Mouse (Mus musculus) midbrain, embryonic 14.5 days (tissue): Measurements from ENCODE around the gene Map6. TPM values are rescaled to one million over a fixed set of nuclear protein-coding genes. Genes with fewer than 3 reads are reported as not detected.

Experiments
- ATAC-seq: fragments of 200-750 bp; cut with Nextera tagmentation; 2 replicates; pipeline ENCODE4 v1.8.0; 2017; ENCODE audit warnings: moderate number of reproducible peaks, moderate library complexity; ENCODE audit not compliant: low FRiP score, low TSS enrichment
- DNase-seq: peaks from one replicate; pipeline ENCODE4 v3.0.0-alpha.2; 2015
- H3K27ac ChIP-seq: fragments of 300-500 bp; sonication (generic); replicated peaks from 2 replicates; pipeline ENCODE4 v1.5.1; 2014; ENCODE audit warnings: mild to moderate bottlenecking, low read depth, low read length, moderate library complexity
- H3K27me3 ChIP-seq: fragments of 300-500 bp; sonication (generic); 2 replicates; pipeline ENCODE4 v1.6.1; 2014; ENCODE audit warnings: low read length, control low read depth, mixed read lengths; ENCODE audit not compliant: control insufficient read depth, insufficient read depth
- H3K36me3 ChIP-seq: fragments of 300-500 bp; sonication (generic); 2 replicates; pipeline ENCODE4 v1.6.1; 2014; ENCODE audit warnings: low read length, control low read depth; ENCODE audit not compliant: control insufficient read depth, insufficient read depth
- H3K4me1 ChIP-seq: fragments of 300-500 bp; sonication (generic); 2 replicates; pipeline ENCODE4 v1.6.1; 2014; ENCODE audit warnings: mild to moderate bottlenecking, antibody characterized with exemption, low read length, control low read depth; ENCODE audit not compliant: control insufficient read depth, insufficient read depth
- H3K4me2 ChIP-seq: fragments of 300-500 bp; sonication (generic); 2 replicates; pipeline ENCODE4 v1.6.1; 2014; ENCODE audit warnings: mild to moderate bottlenecking, low read length, moderate library complexity
- H3K4me3 ChIP-seq: fragments of 300-500 bp; sonication (generic); replicated peaks from 2 replicates; pipeline ENCODE4 v1.5.1; 2014; ENCODE audit warnings: low read depth, low read length
- H3K9ac ChIP-seq: fragments of 300-500 bp; sonication (generic); replicated peaks from 2 replicates; pipeline ENCODE4 v1.6.1; 2014; ENCODE audit warnings: mild to moderate bottlenecking, low read length, moderate library complexity
- H3K9me3 ChIP-seq: fragments of 300-500 bp; sonication (generic); 2 replicates; pipeline ENCODE4 v1.6.1; 2016; ENCODE audit warnings: low read length, control low read depth, mixed read lengths; ENCODE audit not compliant: control insufficient read depth
- WGBS: fragments of 180-500 bp; shearing (Covaris S2); extraction: QIAGEN DNeasy Blood & Tissue Kit; methylation state at CpG from one replicate; pipeline ENCODE4 v1.1.7; 2014; 5-methylcytosine and 5-hydroxymethylcytosine counted together
- polyA plus RNA-seq: library from polyadenylated mRNA; unstranded; fragments of >200 nt; fragmentation: Nextera tagmentation; extraction: Ambion mirVana; gene quantifications from 2 replicates; pipeline ENCODE4 v1.2.1, GENCODE M21; 2014

Map6 gene
- polyA plus RNA-seq, 1 experiment from 2014 or later, result 102 TPM

DNA sequence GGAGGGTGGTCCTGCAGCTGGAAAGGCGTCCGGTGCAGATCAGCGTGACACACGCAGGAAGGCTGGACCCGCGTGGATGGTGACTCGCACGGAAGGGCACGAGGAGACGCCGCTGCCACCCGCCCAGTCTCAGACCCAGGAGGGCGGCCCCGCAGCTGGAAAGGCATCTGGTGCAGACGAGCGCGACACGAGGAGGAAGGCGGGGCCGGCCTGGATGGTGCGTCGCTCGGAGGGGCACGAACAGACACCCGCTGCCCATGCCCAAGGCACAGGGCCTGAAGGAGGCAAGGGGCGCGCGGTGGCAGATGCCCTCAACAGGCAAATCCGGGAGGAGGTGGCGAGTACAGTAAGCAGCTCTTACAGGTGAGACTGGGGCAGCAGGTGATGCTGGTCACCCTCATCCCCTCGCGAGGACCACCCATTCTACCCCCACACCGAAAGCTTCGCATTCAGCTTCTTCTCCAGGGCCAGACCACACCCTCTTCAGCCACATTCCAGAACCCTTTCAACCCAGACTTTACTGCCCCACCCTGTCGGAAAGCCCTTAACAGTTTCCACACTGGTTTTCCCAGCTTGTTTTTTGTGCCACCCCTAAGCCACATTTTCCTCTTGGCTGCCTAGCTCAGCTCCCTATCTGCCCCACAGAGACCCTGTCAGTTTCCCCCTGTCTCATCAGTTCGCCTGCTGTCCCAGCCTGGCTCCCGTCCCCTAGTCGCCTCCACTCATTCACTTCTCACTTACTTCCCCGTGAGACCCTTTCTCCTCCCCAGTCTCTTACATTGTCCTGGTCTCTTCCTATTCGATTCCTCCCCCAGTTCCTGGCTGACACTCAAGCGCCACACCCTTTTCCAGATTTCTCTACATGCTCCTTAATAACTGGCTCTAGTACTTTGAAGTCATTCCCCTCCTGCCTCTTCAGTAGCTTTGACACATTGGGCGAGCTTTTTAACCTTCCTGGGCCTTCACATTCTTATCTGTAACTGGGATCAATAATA is 2.0 kb downstream of the Map6 start:
- peak overlapping the region; percentile 97 for H3K4me2 ChIP-seq
- peak overlapping the region; percentile 98; the same call in 1 of the 2 replicates for H3K27ac ChIP-seq
- no peaks in the 10 kb centered on the region for H3K9me3 ChIP-seq
- ATAC-seq (peak; percentile 22), DNase-seq (peak; percentile 59)
- peak overlapping the region; percentile 84 for H3K4me3 ChIP-seq
- 6% methylated on average over 42 of the region's 42 CpGs for WGBS
- 0 out of 2 replicates have a peak, but pooled peaks cover 4% of the 10 kb centered on the region for H3K36me3 ChIP-seq
- H3K9ac ChIP-seq, result peak overlapping the region; percentile 79
- peaks cover 49% of the 10 kb centered on the region for H3K4me1 ChIP-seq
- no peaks in the 10 kb centered on the region for H3K27me3 ChIP-seq

DNA sequence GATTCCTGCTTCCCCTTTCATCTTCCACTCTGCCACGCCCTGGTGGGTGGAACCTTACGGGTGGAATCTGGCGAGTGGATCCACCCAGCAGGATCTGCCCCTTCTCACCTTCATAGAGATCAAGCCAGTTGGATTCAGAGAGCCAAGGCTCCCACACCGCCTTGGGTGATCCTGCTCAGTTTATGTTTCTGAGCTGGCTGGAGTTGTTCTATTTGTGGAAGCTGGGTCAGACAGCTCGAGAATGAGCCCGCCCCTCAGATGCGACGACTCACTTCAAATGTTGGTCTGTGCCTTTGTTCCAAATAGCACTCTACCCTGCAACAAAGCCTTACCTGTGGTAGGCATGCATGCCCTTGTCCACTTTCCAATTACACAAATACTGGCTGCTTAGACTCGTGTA is 4.4 kb downstream of the Map6 start:
- H3K9ac ChIP-seq, result peak overlapping the region; percentile 79
- peak; percentile 33 for DNase-seq
- peak overlapping the region; percentile 70 for H3K27ac ChIP-seq
- peaks cover 66% of the 10 kb centered on the region for H3K4me1 ChIP-seq
- H3K4me2 ChIP-seq, result peak overlapping the region; percentile 97
- H3K36me3 ChIP-seq, result peaks cover 12% of the 10 kb centered on the region; the same call in 1 of the 2 replicates
- H3K9me3 ChIP-seq, result no peaks in the 10 kb centered on the region
- no peaks in the 10 kb centered on the region for H3K27me3 ChIP-seq
- peak overlapping the region; percentile 84 for H3K4me3 ChIP-seq
- no peak for ATAC-seq
- WGBS, result 49% methylated on average over 9 of the region's 9 CpGs

DNA sequence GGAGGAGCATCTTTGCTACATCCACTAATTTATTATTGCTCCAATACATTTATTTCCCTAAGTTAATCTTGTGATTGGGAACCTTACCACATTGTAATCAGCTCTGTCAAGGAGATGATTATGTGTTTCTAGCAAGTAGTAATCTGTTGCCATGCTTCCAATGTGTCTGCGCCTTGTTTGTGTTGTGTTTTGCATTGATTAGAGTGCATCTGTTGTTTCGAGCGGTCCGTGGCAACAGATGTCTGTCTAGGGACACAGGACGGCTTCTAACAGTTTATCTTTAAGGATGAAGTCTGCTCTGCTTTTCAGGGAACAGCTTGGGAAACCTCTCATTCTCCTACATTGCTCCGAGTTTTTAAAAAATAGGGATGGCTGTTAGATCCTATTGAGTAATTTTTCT is 7.9 kb downstream of the Map6 start:
- Histone ChIP-seq H3K4me1 (peaks cover 65% of the 10 kb centered on the region), H3K36me3 (peaks cover 21% of the 10 kb centered on the region), H3K9me3 (no peaks in the 10 kb centered on the region), H3K4me2 (peak overlapping the region; percentile 35), H3K27me3 (no peaks in the 10 kb centered on the region), H3K27ac (no peak overlapping the region), H3K9ac (no peak overlapping the region), H3K4me3 (no peak overlapping the region)
- ATAC-seq (no peak), DNase-seq (peak; percentile 34)
- 45% methylated on average over 6 of the region's 6 CpGs for WGBS

DNA sequence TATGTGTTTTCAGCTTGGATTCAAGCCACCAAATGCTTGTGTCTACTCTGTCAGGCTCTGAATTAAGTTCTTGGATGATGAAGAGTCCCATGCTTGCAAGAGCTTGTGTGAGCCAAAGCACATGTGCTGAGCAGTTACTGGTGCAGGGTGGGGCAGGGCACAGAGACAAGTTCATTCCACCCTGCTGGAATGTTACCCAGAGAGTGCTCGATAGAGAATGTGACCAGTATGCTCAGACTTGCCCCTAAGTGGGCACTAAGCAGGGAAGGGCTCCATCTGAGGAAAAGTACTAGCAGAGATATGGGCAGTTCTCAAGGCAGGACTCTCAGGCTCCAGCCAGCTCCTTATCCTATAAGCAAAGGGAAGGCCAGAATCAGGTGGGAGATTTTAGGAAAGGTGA is 9.4 kb downstream of the Map6 start:
- Histone ChIP-seq H3K4me2 (no peak overlapping the region), H3K9ac (no peak overlapping the region), H3K27me3 (no peaks in the 10 kb centered on the region), H3K9me3 (no peaks in the 10 kb centered on the region), H3K4me3 (no peak overlapping the region), H3K27ac (no peak overlapping the region), H3K4me1 (peaks cover 54% of the 10 kb centered on the region), H3K36me3 (peaks cover 17% of the 10 kb centered on the region)
- ATAC-seq (no peak), DNase-seq (no peak)
- WGBS, result 82% methylated on average over 1 of the region's 1 CpGs

DNA sequence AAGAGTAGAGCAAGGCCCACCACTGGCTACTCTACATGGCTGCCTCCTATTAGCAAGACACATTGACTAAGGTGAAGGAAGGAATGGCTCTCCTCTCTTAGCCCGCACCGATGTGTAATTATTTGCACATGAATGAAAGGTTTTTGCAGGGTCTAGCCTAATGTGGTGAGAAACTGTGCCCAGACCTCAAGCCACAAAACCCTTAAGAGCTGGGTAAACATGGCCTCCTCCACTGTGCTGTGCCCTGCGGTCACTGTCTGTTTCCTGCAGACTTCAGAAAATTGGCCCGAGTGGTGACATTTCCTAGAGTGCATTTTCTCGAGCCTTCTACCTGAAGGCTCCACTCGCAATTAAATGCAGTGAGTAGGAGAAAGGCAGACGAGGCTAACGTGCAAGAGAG is 11.1 kb downstream of the Map6 start:
- H3K4me1 ChIP-seq, result peaks cover 39% of the 10 kb centered on the region
- ATAC-seq (no peak), DNase-seq (no peak)
- H3K27me3 ChIP-seq, result no peaks in the 10 kb centered on the region
- H3K9me3 ChIP-seq, result no peaks in the 10 kb centered on the region
- peaks cover 17% of the 10 kb centered on the region for H3K36me3 ChIP-seq
- no peak overlapping the region for H3K4me2 ChIP-seq
- H3K27ac ChIP-seq, result no peak overlapping the region
- 89% methylated on average over 8 of the region's 8 CpGs for WGBS
- no peak overlapping the region for H3K9ac ChIP-seq
- no peak overlapping the region for H3K4me3 ChIP-seq

DNA sequence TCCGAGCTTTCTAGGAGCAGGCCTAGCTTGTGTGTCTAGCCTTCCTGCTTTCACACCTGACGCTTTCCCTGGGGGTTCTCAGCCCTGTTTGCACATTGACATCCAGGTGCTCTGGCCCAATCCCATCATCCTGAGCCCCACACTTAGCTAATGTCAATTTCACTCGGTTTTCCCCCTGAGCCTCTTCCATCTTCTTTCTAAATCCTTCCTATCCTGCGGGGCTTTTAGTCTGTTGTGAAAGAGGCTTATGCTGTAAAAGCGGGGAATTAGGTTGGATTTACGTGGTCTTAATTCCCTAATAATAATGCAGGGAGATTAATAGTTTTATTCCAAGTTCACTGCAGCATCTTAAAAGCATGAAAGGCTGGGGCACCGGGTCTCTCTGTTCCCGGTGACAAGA is 12.3 kb downstream of the Map6 start:
- Histone ChIP-seq H3K9ac (no peak overlapping the region), H3K27me3 (no peaks in the 10 kb centered on the region), H3K27ac (no peak overlapping the region), H3K36me3 (peaks cover 17% of the 10 kb centered on the region), H3K4me2 (no peak overlapping the region), H3K9me3 (no peaks in the 10 kb centered on the region), H3K4me1 (peaks cover 27% of the 10 kb centered on the region), H3K4me3 (no peak overlapping the region)
- 20% methylated on average over 8 of the region's 8 CpGs for WGBS
- ATAC-seq (no peak), DNase-seq (peak; percentile 31)

DNA sequence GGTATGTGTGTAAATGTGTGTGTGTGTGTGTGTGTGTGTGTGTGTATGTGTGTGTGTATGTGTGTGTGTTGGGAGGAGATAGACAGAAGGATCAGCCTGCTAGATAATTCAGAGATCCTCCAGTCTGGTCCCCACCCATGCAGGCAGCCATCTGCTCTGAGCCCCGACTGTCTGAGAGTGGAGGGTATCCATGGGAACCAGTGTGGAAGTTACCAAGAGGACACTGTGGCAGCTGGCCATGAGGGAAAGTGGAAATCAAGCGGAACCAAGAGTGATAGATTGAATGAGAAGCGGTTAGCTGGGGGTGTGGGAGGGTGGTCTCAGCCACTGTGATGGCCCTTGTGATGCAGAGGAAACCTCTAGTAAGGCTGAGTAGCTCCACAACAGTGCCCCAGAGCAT is 20.0 kb downstream of the Map6 start:
- peaks cover 6% of the 10 kb centered on the region; the same call in 1 of the 2 replicates for H3K9me3 ChIP-seq
- H3K9ac ChIP-seq, result no peak overlapping the region
- WGBS, result 7% methylated on average over 3 of the region's 3 CpGs
- peaks cover 9% of the 10 kb centered on the region; the same call in 1 of the 2 replicates for H3K36me3 ChIP-seq
- peak; percentile 90 for ATAC-seq
- no peaks in the 10 kb centered on the region for H3K27me3 ChIP-seq
- H3K4me3 ChIP-seq, result no peak overlapping the region
- DNase-seq, result peak; percentile 81
- H3K4me2 ChIP-seq, result no peak overlapping the region
- peaks cover 12% of the 10 kb centered on the region; the same call in 1 of the 2 replicates for H3K4me1 ChIP-seq
- peak overlapping the region; percentile 32 for H3K27ac ChIP-seq

DNA sequence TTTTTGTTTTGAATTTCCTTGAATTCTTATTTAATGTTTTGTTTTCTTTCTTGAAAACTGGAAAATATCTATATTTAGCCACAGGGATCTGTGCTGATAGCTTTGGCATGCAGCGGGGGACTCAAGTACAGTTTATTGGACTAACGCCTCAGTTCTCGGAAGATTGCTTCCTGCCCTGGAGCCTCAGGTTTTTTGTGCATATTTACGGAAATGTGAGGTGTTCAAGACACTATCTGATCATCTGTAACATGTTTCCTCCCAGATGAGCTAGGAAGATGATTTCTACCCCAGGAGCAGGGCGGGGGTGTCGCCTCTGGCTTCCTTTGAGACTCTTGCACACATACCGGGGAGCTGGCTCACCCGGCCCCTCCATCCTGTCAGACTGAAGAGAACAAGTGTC is 22.8 kb downstream of the Map6 start:
- Histone ChIP-seq H3K4me1 (peaks cover 14% of the 10 kb centered on the region; the same call in 1 of the 2 replicates), H3K36me3 (peaks cover 23% of the 10 kb centered on the region), H3K9me3 (peaks cover 6% of the 10 kb centered on the region; the same call in 1 of the 2 replicates), H3K4me2 (no peak overlapping the region), H3K4me3 (no peak overlapping the region), H3K27me3 (no peaks in the 10 kb centered on the region), H3K9ac (0 out of 2 replicates have a peak overlapping the region, but pooled peaks have one; percentile 16), H3K27ac (no peak overlapping the region)
- DNase-seq (no peak), ATAC-seq (no peak)
- 61% methylated on average over 8 of the region's 8 CpGs for WGBS
